Mouse (Mus musculus) Muller cell, postnatal 12 days (primary cell): ENCODE measurements at regions not wholly inside any gene's neighbourhood (a gene's known extent, or its start where the extent isn't known, plus 50 kb on each side); places are given as distances from the start of the nearest gene placed in this dataset.
A peak's percentile ranks its signal among the peaks of the same experiment; 100 is the strongest.
"Not testable (repeated sequence)": the region's sequence is repeated elsewhere in the genome, so short reads cannot be mapped to it uniquely, and the experiment has no call there.

Experiments
- DNase-seq: peaks from one replicate; pipeline ENCODE4 v3.0.0-alpha.2; 2015; ENCODE audit errors: inconsistent ontology term

- DNase-seq: peak; percentile 29
Observed at GRCm38 (mm10) chr17:58820588-58821195, 170.5 kb downstream of the Pdzph1 start.

DNA sequence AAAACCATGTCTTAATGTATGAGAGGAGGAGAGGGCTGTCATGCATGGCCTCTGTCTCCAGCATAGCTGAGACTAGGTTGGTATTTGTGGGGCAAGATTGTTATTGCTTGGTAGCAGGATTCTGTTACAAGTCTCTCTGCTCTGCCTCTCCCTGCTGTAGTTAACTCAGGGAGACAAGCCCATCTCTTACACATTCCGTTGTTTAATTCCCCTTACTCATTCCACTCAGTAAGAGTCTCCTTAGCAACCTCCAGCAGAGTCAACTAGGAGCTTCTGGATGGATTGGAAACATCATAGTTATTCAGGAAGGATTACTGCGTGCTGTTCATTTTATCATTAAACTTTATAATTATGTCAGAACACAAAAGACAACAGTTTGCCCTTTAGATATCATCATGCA is 171.8 kb downstream of the Pdzph1 start:
- no peak for DNase-seq

GRCm38 (mm10) chr17:58775451-58775850 is 215.7 kb downstream of the Pdzph1 start:
- DNase-seq: not testable (repeated sequence)

GRCm38 (mm10) chr17:58773595-58773994 is 217.6 kb downstream of the Pdzph1 start:
- DNase-seq: peak; percentile 89

DNA sequence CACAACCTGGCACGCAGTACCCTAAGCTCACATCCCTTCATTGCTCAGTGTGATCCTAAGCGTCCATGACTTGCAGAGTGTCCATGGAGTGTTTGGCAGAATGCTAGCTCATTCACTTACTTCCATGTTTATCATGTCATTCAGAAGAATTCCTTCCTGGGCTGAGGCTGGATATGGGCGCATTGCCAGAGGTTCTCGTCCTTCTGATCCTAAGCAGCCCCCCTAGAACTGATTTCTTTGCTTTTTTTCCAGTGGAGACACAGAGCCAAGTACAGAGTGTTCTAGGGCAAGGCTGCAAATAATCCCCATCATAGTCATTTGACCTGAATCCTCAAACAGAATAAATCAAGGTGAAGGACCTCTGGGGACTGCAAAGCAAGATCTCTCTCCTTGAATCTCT is 226.0 kb downstream of the Pdzph1 start:
- DNase-seq: no peak

DNA sequence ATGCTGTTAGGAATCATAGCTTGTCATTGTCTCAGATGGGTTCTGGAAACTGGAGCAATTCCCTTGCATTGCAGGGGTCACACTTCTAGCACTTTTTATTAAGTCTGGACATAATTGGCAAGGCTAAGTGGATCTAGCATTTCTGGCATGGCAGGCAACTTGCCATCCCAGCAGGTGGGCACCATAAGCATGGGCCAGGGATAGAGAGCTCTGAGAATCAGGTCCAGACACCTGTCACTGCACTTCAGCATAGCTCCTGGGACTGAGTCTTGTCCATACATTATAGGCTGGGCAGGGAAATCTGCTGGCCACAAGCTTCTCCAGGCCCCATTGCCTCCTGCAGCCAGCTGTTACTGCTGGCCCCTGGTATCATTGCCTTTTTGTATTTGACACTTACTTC is 242.2 kb downstream of the Pdzph1 start:
- DNase-seq: no peak

- DNase-seq: no peak
Observed at GRCm38 (mm10) chr17:58748264-58748663, 242.9 kb downstream of the Pdzph1 start.

- DNase-seq: no peak
Observed at GRCm38 (mm10) chr17:58710748-58711478, 280.3 kb downstream of the Pdzph1 start.

- no peak for DNase-seq
Observed at GRCm38 (mm10) chr17:58690211-58690610, 301.0 kb downstream of the Pdzph1 start.

DNA sequence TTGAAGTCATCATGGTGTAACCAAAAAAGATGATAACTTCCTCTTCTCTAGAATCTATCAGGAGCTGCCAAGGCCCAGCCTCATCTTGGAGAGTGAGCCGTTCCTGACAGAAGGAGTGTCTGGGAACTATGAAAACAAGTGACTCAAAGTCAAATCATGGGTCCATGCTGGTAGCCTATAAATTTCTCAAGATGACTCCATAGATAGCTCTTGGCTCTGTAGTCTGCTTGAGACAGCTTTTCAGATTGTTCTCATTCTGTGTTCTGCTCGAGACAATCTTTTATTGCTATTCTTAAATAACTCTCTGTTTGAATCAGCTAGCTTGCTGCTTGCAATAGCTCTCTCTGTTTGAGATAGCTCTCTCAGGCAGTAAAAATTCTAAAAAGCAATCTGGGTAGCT is 318.9 kb downstream of the Pdzph1 start:
- no peak for DNase-seq

- DNase-seq: no peak
Observed at GRCm38 (mm10) chr17:58668036-58668435, 323.1 kb downstream of the Pdzph1 start.

- no peak for DNase-seq
Observed at GRCm38 (mm10) chr17:58643793-58644192, 347.4 kb downstream of the Pdzph1 start.

DNA sequence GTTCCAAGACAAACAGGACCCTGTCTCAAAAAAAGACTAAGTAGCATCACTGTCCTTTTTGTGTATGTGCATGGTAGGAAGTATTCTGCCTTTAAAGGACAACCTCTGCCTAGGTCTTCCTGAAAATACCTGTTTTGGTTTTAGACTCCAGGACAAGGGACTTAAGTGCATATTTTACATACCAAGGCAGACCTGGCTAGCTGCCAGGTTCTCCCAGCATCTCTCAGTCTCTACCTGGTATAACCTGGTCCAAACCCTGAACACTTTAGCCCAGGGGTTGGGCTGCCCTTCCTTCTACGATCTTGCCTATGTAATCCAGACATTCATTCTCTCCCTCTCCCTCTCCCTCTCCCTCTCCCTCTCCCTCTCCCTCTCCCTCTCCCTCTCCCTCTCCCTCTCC is 348.9 kb downstream of the Pdzph1 start:
- DNase-seq: no peak

- DNase-seq: no peak
Observed at GRCm38 (mm10) chr17:58598911-58599310, 392.3 kb downstream of the Pdzph1 start.

- no peak for DNase-seq
Observed at GRCm38 (mm10) chr17:58596661-58597060, 394.5 kb downstream of the Pdzph1 start.

DNA sequence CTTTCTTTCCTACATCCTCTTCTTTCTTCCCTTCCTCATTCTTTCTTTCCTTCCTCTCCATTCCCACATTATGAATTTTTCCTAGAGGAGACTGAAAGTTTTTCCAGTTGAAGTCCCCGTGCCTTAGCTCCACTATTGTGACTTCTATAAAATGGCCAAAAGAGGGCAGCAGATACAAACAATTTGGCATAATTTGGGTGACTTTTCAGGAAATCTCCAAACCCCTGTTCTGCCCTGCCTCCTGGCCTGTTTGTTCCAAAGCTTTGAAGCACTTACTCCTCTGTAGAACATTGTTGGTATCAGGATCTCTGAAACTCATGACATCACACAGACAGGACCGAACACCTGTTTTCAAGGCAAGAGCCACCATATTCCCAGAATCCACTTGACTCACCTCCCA is 403.2 kb downstream of the Pdzph1 start:
- DNase-seq: peak; percentile 32

GRCm38 (mm10) chr17:58572885-58573284 is 418.3 kb downstream of the Pdzph1 start:
- DNase-seq: no peak
